Mouse (Mus musculus): Measurements from ENCODE around the gene 4930523C07Rik. TPM values are rescaled to one million over a fixed set of nuclear protein-coding genes. Genes with fewer than 3 reads are reported as not detected.

4930523C07Rik gene
- polyA plus RNA-seq, 1 experiment from 2014 or later, result 19.1 TPM

DNA sequence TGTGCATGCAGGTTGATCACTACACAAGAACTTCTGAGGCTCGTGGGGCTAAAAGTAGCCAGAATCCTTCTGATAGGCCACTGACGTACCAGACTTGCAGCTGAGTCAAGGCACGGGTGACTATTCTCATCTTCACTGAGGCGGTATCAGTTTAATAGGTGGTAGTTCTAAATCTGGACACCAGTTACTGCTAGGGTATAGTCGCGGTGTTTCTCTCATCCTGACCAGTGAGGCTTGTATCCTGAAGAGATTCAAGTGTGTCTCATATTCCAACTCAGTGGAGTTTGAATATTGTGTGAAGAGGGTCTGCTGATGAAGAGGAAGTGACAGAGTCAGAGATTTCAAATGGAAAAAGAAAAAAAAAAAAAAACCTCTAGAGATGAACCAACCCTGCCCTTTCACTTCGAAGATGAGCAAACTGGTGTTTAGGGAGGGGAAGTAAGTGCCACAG, 3.3 kb downstream of the 4930523C07Rik start:
- Histone ChIP-seq H3K4me1 (ENCODE audit: control insufficient read depth in 2 of 2, insufficient read depth in 2 of 2, low read length in 2 of 2) (peaks cover 19 to 39% of the 10 kb centered on the region in 2 experiments), H3K9ac (ENCODE audit: low read length) (no peak overlapping the region), H3K36me3 (ENCODE audit: control insufficient read depth, insufficient read depth, low read length) (no peaks in the 10 kb centered on the region), H3K27me3 (ENCODE audit: control insufficient read depth, insufficient read depth, low read length) (no peaks in the 10 kb centered on the region), H3K27ac (replicated peaks in 1 of 2; ENCODE audit: control insufficient read depth in 1 of 2, insufficient read depth in 1 of 2, low read depth in 2 of 2, low read length in 2 of 2) (no peak overlapping the region), H3K4me2 (ENCODE audit: low read length) (no peak overlapping the region), H3K4me3 (ENCODE audit: control insufficient read depth in 1 of 2, insufficient read depth in 1 of 2, low read depth in 1 of 2, low read length in 2 of 2) (no peak overlapping the region), H3K9me3 (ENCODE audit: control insufficient read depth, low read length) (no peaks in the 10 kb centered on the region)
- WGBS, result 66% methylated on average over 7 of the region's 7 CpGs
- ATAC-seq (ENCODE audit: insufficient number of reproducible peaks, insufficient read depth, low FRiP score, low read depth), result no peak

DNA sequence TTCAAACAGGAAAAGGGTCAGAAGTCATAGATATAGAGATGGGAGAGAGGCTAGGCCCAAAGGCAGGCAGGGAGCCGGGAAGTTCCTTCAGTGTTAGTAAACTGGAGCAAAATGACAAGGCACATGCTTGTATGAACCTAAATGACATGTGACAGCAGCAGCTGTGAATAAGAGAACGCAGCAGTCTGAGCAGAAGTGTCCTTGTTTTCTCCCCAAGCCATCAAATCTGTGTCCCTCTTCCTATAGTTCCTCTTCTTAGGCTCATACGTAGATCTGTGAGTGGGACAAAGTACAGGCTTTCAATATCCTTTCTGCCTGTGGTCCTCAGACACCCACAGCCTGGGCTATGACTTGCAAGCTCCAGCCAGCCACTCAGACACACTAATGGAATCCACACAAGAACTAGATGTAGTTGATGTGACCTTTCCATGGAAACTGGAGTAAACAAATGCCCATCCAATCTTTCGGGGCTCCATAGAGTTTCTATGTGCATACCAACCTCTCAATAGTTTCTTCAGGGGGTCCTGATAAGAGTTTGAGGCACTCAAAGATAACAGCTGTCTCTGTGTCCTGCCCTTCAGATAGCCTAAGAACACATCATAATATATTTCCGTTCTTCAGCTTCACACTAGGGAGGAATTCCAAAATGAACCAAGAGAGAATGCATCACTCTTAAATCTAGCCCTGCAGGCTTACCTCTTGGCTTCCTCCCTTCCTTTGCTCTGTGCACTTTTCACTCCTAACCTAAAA, 5.1 kb downstream of the 4930523C07Rik start:
- Histone ChIP-seq H3K36me3 (ENCODE audit: control insufficient read depth, insufficient read depth, low read length) (no peaks in the 10 kb centered on the region), H3K27me3 (ENCODE audit: control insufficient read depth, insufficient read depth, low read length) (no peaks in the 10 kb centered on the region), H3K4me3 (ENCODE audit: control insufficient read depth in 1 of 2, insufficient read depth in 1 of 2, low read depth in 1 of 2, low read length in 2 of 2) (no peak overlapping the region), H3K9ac (ENCODE audit: low read length) (peak overlapping the region; percentile 27; the same call in 1 of the 2 replicates), H3K27ac (replicated peaks in 1 of 2; ENCODE audit: control insufficient read depth in 1 of 2, insufficient read depth in 1 of 2, low read depth in 2 of 2, low read length in 2 of 2) (no peak overlapping the region), H3K9me3 (ENCODE audit: control insufficient read depth, low read length) (no peaks in the 10 kb centered on the region), H3K4me2 (ENCODE audit: low read length) (no peak overlapping the region), H3K4me1 (ENCODE audit: control insufficient read depth in 2 of 2, insufficient read depth in 2 of 2, low read length in 2 of 2) (peaks cover 14 to 35% of the 10 kb centered on the region in 2 experiments)
- WGBS, result 31% methylated on average over 5 of the region's 5 CpGs
- ATAC-seq (ENCODE audit: insufficient number of reproducible peaks, insufficient read depth, low FRiP score, low read depth), result no peak

DNA sequence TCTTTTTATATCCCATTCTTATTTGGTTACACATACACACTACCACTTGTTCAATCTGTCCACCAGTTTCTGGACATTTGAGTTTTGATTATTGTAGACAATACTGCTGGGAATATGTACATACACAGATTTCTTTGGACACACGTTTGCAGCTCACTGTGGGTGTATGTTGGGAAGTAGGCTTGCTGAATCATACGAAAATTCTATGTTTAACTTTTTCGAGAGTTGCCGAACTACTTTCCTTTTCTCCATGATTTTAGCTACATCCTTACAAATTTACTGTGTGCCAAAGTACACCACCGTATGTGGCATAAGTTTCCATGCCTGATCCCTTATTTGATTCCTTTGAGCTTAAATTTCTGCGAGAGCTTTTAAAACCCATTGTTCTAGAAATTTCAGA, 6.7 kb downstream of the 4930523C07Rik start:
- Histone ChIP-seq H3K4me2 (ENCODE audit: low read length) (no peak overlapping the region), H3K9ac (ENCODE audit: low read length) (no peak overlapping the region), H3K36me3 (ENCODE audit: control insufficient read depth, insufficient read depth, low read length) (no peaks in the 10 kb centered on the region), H3K27me3 (ENCODE audit: control insufficient read depth, insufficient read depth, low read length) (no peaks in the 10 kb centered on the region), H3K4me3 (ENCODE audit: control insufficient read depth in 1 of 2, insufficient read depth in 1 of 2, low read depth in 1 of 2, low read length in 2 of 2) (no peak overlapping the region), H3K4me1 (ENCODE audit: control insufficient read depth in 2 of 2, insufficient read depth in 2 of 2, low read length in 2 of 2) (peaks cover 12 to 27% of the 10 kb centered on the region in 2 experiments), H3K27ac (replicated peaks in 1 of 2; ENCODE audit: control insufficient read depth in 1 of 2, insufficient read depth in 1 of 2, low read depth in 2 of 2, low read length in 2 of 2) (no peak overlapping the region), H3K9me3 (ENCODE audit: control insufficient read depth, low read length) (no peaks in the 10 kb centered on the region)
- 87% methylated on average over 6 of the region's 6 CpGs for whole genome bisulfite sequencing
- no peak for ATAC-seq (ENCODE audit: insufficient number of reproducible peaks, insufficient read depth, low FRiP score, low read depth)

DNA sequence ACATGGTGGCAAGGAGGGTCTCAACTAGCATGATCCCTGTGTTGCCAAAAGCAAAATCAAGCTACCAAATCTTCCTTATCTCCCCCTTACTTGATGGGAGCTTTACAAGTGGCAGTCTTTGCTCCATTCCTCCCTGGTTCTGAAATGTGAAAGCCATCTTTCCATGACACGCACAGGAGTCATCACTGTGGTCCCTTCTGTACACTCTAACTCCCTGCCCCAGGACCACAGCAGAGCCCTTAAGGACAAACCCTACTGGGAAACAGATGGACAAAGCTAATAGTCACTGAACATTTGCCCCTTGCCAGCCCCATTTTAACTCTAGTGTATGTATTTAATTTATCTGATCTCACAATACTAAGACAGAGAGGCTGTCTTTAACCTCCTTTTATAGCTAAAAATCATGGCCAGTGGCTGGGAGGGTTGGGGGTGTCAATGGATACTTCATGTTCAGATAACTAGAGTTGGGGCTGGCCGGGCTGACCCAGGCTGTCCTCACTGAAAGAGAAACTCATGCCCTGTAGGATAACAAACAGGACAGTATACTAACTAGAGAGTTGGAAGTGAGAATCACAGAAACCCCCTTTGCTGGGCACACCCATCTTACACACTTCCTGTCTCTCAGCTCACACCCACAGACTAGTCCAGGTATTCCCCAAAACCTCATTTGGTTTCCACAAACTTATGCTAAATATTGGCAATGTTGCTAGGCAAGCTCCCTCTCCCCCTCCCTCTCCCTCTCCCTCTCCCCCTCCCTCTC, 8.6 kb downstream of the 4930523C07Rik start:
- no peak overlapping the region for H3K9ac ChIP-seq (ENCODE audit: low read length)
- no peak overlapping the region for H3K4me2 ChIP-seq (ENCODE audit: low read length)
- no peak overlapping the region for H3K4me3 ChIP-seq (ENCODE audit: control insufficient read depth in 1 of 2, insufficient read depth in 1 of 2, low read depth in 1 of 2, low read length in 2 of 2)
- WGBS, result 78% methylated on average over 2 of the region's 2 CpGs
- peaks cover 12 to 27% of the 10 kb centered on the region in 2 experiments for H3K4me1 ChIP-seq (ENCODE audit: control insufficient read depth in 2 of 2, insufficient read depth in 2 of 2, low read length in 2 of 2)
- no peak overlapping the region for H3K27ac ChIP-seq (replicated peaks in 1 of 2; ENCODE audit: control insufficient read depth in 1 of 2, insufficient read depth in 1 of 2, low read depth in 2 of 2, low read length in 2 of 2)
- no peaks in the 10 kb centered on the region for H3K27me3 ChIP-seq (ENCODE audit: control insufficient read depth, insufficient read depth, low read length)
- no peaks in the 10 kb centered on the region for H3K9me3 ChIP-seq (ENCODE audit: control insufficient read depth, low read length)
- H3K36me3 ChIP-seq (ENCODE audit: control insufficient read depth, insufficient read depth, low read length), result no peaks in the 10 kb centered on the region
- ATAC-seq (ENCODE audit: insufficient number of reproducible peaks, insufficient read depth, low FRiP score, low read depth), result no peak

DNA sequence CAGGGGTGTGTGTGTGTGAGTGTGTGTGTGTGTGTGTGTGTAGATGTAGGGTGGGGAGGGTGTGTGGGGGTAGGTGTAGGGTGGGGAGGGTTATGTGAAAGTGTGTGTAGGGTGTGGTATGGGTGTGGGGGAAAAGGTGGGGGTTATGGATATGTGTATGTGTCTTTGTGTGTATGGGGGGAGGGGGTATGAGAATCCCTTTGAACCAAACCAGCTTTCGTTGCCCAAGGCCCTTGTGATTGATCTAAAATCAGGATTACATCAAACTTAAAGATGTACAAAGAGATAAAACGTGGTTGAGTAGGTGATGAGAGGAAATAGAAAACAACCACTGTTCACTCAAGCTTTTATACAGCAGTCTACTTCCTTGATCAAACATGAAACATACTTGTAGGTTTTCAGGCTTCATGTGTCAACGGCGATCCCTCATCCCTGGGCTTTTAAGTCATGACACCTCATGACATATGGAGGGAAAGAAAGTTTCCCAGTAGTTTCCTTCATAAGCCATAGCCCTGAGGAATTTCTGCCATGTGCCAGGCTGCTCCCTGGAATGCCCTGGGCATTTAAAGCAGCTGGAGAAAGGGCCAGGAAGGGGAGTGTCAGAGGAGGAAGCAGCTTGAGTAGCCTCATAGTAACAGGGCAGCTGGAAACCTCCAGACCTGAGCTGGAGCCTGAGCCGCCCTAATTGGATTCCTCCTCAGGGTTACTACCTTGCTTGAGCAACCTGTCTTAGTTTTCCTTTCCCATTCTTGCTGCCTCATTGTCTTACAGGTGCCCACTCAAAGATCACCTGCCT, 9.5 kb downstream of the 4930523C07Rik start:
- ATAC-seq (ENCODE audit: insufficient number of reproducible peaks, insufficient read depth, low FRiP score, low read depth), result no peak
- no peak overlapping the region for H3K9ac ChIP-seq (ENCODE audit: low read length)

DNA sequence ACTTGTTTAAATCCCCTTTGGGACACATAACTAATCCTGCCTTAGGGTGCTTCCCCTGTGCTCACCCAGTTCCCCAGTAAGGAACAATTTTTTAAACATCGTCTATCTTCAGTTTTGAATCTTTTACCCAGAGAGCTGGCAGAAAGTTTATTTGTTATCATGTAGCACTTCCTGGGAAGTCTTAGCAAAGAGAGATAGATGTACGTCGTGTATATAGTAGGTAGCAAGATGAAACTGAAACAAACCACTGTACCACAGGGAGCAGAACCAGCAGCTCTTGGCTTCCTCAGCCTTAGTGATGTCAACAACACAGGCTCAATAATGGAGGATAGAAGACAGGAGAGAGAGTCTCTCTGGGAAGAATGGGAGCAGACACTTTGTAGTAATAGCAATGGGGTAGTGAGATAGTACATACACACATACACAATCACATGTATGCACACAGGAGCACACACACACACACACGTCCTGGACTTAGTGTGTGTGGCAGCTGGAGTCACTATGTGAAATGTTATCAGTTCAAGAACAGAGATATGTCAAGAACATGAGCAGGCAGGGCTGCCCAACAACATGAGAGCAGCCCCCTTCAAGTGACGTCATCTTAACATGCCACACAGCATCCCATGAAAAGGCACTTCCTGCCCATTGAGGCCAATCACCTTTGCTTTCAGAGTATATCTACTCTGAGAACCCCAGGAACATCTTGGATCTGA, 10.3 kb downstream of the 4930523C07Rik start:
- Histone ChIP-seq H3K27ac (replicated peaks in 1 of 2; ENCODE audit: control insufficient read depth in 1 of 2, insufficient read depth in 1 of 2, low read depth in 2 of 2, low read length in 2 of 2) (no peak overlapping the region), H3K4me2 (ENCODE audit: low read length) (no peak overlapping the region), H3K36me3 (ENCODE audit: control insufficient read depth, insufficient read depth, low read length) (no peaks in the 10 kb centered on the region), H3K4me1 (ENCODE audit: control insufficient read depth in 2 of 2, insufficient read depth in 2 of 2, low read length in 2 of 2) (peaks cover 8 to 15% of the 10 kb centered on the region in 2 experiments), H3K4me3 (ENCODE audit: control insufficient read depth in 1 of 2, insufficient read depth in 1 of 2, low read depth in 1 of 2, low read length in 2 of 2) (no peak overlapping the region), H3K9ac (ENCODE audit: low read length) (no peak overlapping the region), H3K27me3 (ENCODE audit: control insufficient read depth, insufficient read depth, low read length) (no peaks in the 10 kb centered on the region), H3K9me3 (ENCODE audit: control insufficient read depth, low read length) (no peaks in the 10 kb centered on the region)
- 49% methylated on average over 5 of the region's 5 CpGs for WGBS
- ATAC-seq (ENCODE audit: insufficient number of reproducible peaks, insufficient read depth, low FRiP score, low read depth), result no peak

More for the DNA sequence above, 9.5 kb downstream of the 4930523C07Rik start:
- H3K4me2 ChIP-seq (ENCODE audit: low read length), result no peak overlapping the region
- H3K4me1 ChIP-seq (ENCODE audit: control insufficient read depth in 2 of 2, insufficient read depth in 2 of 2, low read length in 2 of 2), result peaks cover 12 to 22% of the 10 kb centered on the region in 2 experiments
- H3K27ac ChIP-seq (replicated peaks in 1 of 2; ENCODE audit: control insufficient read depth in 1 of 2, insufficient read depth in 1 of 2, low read depth in 2 of 2, low read length in 2 of 2), result no peak overlapping the region
- H3K4me3 ChIP-seq (ENCODE audit: control insufficient read depth in 1 of 2, insufficient read depth in 1 of 2, low read depth in 1 of 2, low read length in 2 of 2), result no peak overlapping the region
- no peaks in the 10 kb centered on the region for H3K27me3 ChIP-seq (ENCODE audit: control insufficient read depth, insufficient read depth, low read length)
- 73% methylated on average over 5 of the region's 5 CpGs for WGBS
- H3K36me3 ChIP-seq (ENCODE audit: control insufficient read depth, insufficient read depth, low read length), result no peaks in the 10 kb centered on the region
- no peaks in the 10 kb centered on the region for H3K9me3 ChIP-seq (ENCODE audit: control insufficient read depth, low read length)

DNA sequence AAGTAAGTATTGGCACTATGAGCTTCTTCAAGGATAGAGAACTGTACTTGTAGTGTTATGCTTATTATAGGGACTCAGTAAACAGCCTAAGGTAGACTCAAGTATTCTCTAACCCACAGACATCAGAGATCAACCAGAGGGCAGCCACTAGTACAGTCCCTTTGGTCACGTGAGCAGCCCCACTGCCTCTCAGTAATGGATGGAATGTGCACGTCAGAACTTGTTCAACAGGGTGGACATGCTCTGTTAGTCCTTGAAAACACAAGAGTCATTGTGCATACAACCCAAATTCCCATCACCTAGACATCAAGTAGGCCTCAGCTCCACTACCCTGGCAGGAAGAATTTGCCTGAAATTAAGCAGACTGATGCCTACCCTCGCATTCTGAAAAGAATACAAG, 13.5 kb downstream of the 4930523C07Rik start:
- Histone ChIP-seq H3K36me3 (ENCODE audit: control insufficient read depth, insufficient read depth, low read length) (no peaks in the 10 kb centered on the region), H3K4me1 (ENCODE audit: control insufficient read depth in 2 of 2, insufficient read depth in 2 of 2, low read length in 2 of 2) (peaks cover 0 to 9% of the 10 kb centered on the region in 2 experiments; a peak in 2 of 4 replicates), H3K9me3 (ENCODE audit: control insufficient read depth, low read length) (no peaks in the 10 kb centered on the region), H3K4me3 (ENCODE audit: control insufficient read depth in 1 of 2, insufficient read depth in 1 of 2, low read depth in 1 of 2, low read length in 2 of 2) (no peak overlapping the region), H3K9ac (ENCODE audit: low read length) (no peak overlapping the region), H3K27me3 (ENCODE audit: control insufficient read depth, insufficient read depth, low read length) (no peaks in the 10 kb centered on the region), H3K27ac (replicated peaks in 1 of 2; ENCODE audit: control insufficient read depth in 1 of 2, insufficient read depth in 1 of 2, low read depth in 2 of 2, low read length in 2 of 2) (no peak overlapping the region), H3K4me2 (ENCODE audit: low read length) (no peak overlapping the region)
- no peak for ATAC-seq (ENCODE audit: insufficient number of reproducible peaks, insufficient read depth, low FRiP score, low read depth)
- 49% methylated on average over 3 of the region's 3 CpGs for WGBS
